Mouse (Mus musculus): ENCODE measurements at regions not wholly inside any gene's neighbourhood (a gene's known extent, or its start where the extent isn't known, plus 50 kb on each side); places are given as distances from the start of the nearest gene placed in this dataset.
"Not testable (repeated sequence)": the region's sequence is repeated elsewhere in the genome, so short reads cannot be mapped to it uniquely, and the experiment has no call there.

DNA sequence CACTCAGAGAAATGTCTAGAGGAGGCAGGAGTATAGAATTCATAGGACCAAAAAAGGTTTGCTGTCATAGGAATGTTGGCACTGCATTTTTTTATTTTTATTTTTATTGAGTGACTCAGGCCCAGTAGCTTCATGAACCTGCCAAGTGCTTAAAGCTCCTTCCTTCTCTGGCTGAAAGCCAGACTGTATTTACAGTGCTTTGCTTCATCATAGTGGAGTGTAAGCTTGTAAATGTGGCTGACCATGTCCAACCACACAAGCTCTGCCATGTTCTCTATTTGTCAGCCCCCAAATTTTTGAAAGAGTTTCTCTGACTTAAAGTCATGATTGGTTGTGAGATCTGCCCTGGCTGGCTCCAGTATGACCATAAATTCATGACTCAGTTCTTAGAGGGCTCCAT, 221.0 kb downstream of the Kif20b start:
- ATAC-seq = no peak
- DNase-seq (ENCODE audit: low spot score) = no peak
- H3K4me2 ChIP-seq (ENCODE audit: low read length) = no peak overlapping the region
- H3K9ac ChIP-seq (ENCODE audit: low read length) = no peak overlapping the region
- no peaks in the 10 kb centered on the region for H3K27me3 ChIP-seq (replicated peaks; ENCODE audit: control insufficient read depth, insufficient read depth, low read length)
- no peaks in the 10 kb centered on the region for H3K4me1 ChIP-seq (ENCODE audit: control insufficient read depth, insufficient read depth, low read length)
- no peaks in the 10 kb centered on the region for H3K9me3 ChIP-seq (replicated peaks; ENCODE audit: control insufficient read depth, low read length)
- H3K4me3 ChIP-seq (ENCODE audit: low read depth, low read length) = no peak overlapping the region
- H3K27ac ChIP-seq (ENCODE audit: low read depth, low read length) = no peak overlapping the region
- H3K36me3 ChIP-seq (ENCODE audit: control insufficient read depth, insufficient read depth, low read length) = no peaks in the 10 kb centered on the region

DNA sequence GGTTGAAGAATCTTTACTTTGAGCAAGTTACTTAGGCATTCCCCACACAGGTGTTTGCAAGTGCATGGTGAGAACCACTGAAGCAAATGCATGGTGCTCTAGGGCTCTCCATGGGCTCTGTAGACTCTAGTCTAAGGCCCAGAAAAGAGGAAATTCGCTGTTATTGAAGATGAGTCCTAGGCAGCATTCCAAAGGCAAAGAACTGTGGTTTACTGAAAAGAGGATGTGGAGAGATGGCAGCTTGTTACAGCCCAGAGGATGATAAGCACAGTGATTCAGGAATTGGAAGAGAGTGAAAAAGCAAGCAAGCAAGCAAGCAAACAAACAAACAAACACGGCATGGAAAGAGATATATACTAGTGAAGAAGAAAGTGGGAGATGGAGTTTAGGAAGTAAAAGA, 221.6 kb downstream of the Kif20b start:
- Histone ChIP-seq H3K36me3 (ENCODE audit: control insufficient read depth, insufficient read depth, low read length) (no peaks in the 10 kb centered on the region), H3K27ac (ENCODE audit: low read depth, low read length) (no peak overlapping the region), H3K4me3 (ENCODE audit: low read depth, low read length) (no peak overlapping the region), H3K27me3 (replicated peaks; ENCODE audit: control insufficient read depth, insufficient read depth, low read length) (no peaks in the 10 kb centered on the region), H3K9ac (ENCODE audit: low read length) (no peak overlapping the region), H3K4me1 (ENCODE audit: control insufficient read depth, insufficient read depth, low read length) (no peaks in the 10 kb centered on the region), H3K4me2 (ENCODE audit: low read length) (no peak overlapping the region), H3K9me3 (replicated peaks; ENCODE audit: control insufficient read depth, low read length) (no peaks in the 10 kb centered on the region)
- ATAC-seq = no peak
- 84% methylated on average over 2 of the region's 2 CpGs for WGBS
- DNase-seq (ENCODE audit: low spot score) = no peak

DNA sequence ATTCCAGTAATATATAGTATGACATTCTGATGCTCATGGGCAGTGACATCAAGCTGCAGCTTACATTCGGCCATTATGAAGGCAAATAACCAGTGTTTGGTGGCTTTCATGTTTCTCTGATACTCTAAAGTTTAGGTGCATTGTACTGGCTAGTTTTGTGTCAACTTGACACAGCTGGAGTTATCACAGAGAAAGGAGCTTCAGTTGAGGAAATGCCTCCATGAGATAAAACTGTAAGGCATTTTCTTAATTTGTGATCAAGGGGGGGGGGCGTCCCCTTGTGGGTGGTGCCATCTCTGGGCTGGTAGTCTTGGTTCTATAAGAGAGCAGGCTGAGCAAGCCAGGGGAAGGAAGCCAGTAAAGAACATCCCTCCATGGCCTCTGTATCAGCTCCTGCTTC, 227.3 kb downstream of the Kif20b start:
- H3K36me3 ChIP-seq (ENCODE audit: control insufficient read depth, insufficient read depth, low read length); H3K27me3 ChIP-seq (replicated peaks; ENCODE audit: control insufficient read depth, insufficient read depth, low read length); H3K4me3 ChIP-seq (ENCODE audit: low read depth, low read length); DNase-seq (ENCODE audit: low spot score); H3K9ac ChIP-seq (ENCODE audit: low read length); H3K4me1 ChIP-seq (ENCODE audit: control insufficient read depth, insufficient read depth, low read length); H3K4me2 ChIP-seq (ENCODE audit: low read length); H3K9me3 ChIP-seq (replicated peaks; ENCODE audit: control insufficient read depth, low read length); ATAC-seq; H3K27ac ChIP-seq (ENCODE audit: low read depth, low read length): not testable (repeated sequence)
- 77% methylated on average over 2 of the region's 2 CpGs for WGBS

DNA sequence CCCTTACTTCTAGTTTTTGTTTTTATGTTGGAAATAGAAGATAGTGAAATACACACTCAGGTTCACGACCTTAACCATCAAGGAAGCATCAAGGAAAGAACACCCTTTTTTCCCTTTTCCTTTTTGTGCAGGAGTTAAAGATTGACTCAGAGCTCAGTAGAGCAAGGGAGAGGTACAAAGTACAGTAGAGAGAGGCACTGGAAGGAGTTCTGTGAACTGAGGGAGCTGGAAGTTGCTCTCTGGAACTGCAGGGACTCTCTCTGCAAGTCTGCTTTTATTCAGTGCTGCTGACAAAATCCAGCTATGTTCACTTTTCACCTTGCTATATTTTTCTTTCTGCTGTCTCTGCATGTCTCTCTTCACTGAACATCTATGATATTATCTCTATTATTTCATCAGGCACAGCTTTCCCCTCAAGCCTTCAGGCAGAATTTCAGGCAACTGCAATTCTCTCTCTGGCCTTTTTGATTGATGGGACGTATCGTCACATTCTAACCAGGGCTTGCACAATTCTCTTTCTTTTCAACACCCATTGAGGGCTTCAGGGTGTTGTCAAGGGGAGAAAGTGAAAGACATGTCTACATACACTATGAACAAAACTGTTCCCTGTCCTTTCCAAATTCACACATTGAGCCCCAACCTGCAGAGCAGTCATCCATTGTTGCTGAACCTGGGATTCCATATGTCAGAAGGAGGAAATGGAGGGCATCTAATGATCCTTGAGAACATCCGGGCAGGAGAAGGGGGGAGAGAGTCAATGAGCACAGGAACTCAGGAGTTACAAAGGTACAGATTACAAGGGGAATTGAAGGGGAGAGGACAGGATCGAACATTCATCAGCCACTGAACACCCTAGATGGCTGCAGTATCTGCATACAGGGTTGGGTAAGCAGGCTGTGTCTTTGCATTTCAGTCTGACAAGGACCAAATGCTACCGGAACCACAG, 228.9 kb downstream of the Kif20b start:
- ATAC-seq (no peak), DNase-seq (ENCODE audit: low spot score) (no peak)
- Histone ChIP-seq H3K4me1 (ENCODE audit: control insufficient read depth, insufficient read depth, low read length) (no peaks in the 10 kb centered on the region), H3K9me3 (replicated peaks; ENCODE audit: control insufficient read depth, low read length) (no peaks in the 10 kb centered on the region), H3K27me3 (replicated peaks; ENCODE audit: control insufficient read depth, insufficient read depth, low read length) (no peaks in the 10 kb centered on the region), H3K36me3 (ENCODE audit: control insufficient read depth, insufficient read depth, low read length) (no peaks in the 10 kb centered on the region), H3K4me2 (ENCODE audit: low read length) (no peak overlapping the region), H3K27ac (ENCODE audit: low read depth, low read length) (no peak overlapping the region), H3K4me3 (ENCODE audit: low read depth, low read length) (no peak overlapping the region), H3K9ac (ENCODE audit: low read length) (no peak overlapping the region)
- 81% methylated on average over 6 of the region's 6 CpGs for WGBS

DNA sequence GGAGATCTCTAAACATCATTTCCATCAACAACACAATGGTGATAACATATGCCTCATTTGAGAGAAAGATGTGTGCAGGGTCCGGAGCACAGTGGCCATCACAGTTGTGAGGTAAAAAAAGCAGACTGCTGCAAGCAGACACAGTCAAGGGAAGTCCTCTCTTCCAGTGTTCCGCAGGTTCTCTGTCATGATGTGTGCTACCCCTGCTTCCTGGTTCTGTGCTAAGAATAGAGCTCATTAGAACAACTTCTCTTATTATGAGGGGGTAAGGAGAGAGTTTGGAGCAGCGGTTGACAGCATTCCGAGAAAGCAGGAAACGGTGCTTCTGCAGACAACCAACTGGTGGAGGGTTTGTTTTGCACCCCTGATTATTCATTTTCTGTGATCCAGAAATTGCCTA, 229.7 kb downstream of the Kif20b start:
- H3K4me2 ChIP-seq (ENCODE audit: low read length) = no peak overlapping the region
- 59% methylated on average over 5 of the region's 5 CpGs for WGBS
- H3K4me3 ChIP-seq (ENCODE audit: low read depth, low read length) = no peak overlapping the region
- no peak for ATAC-seq
- no peaks in the 10 kb centered on the region for H3K9me3 ChIP-seq (replicated peaks; ENCODE audit: control insufficient read depth, low read length)
- no peaks in the 10 kb centered on the region for H3K4me1 ChIP-seq (ENCODE audit: control insufficient read depth, insufficient read depth, low read length)
- no peak for DNase-seq (ENCODE audit: low spot score)
- no peaks in the 10 kb centered on the region for H3K27me3 ChIP-seq (replicated peaks; ENCODE audit: control insufficient read depth, insufficient read depth, low read length)
- H3K27ac ChIP-seq (ENCODE audit: low read depth, low read length) = no peak overlapping the region
- no peaks in the 10 kb centered on the region for H3K36me3 ChIP-seq (ENCODE audit: control insufficient read depth, insufficient read depth, low read length)
- H3K9ac ChIP-seq (ENCODE audit: low read length) = no peak overlapping the region

DNA sequence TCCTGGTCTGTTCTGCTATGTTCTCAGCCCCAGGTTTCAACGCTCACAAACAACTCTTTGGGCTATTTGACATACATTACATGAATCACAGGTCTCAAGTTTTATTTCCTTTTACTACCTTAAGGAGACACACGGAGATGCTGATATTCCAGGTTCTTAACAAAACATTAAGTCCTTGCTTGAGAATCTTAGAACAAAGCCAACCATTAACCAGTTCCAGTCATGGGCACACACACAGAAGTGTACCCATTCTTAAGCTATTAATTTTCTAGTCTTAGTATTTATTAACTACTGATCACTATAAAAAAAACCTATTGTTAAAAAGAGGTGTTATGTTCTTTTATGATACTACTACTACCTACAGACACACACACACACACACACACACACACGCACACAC, 235.7 kb downstream of the Kif20b start:
- no peak for ATAC-seq
- no peaks in the 10 kb centered on the region for H3K36me3 ChIP-seq (ENCODE audit: control insufficient read depth, insufficient read depth, low read length)
- no peaks in the 10 kb centered on the region for H3K9me3 ChIP-seq (replicated peaks; ENCODE audit: control insufficient read depth, low read length)
- H3K9ac ChIP-seq (ENCODE audit: low read length) = no peak overlapping the region
- H3K4me2 ChIP-seq (ENCODE audit: low read length) = no peak overlapping the region
- no peak overlapping the region for H3K27ac ChIP-seq (ENCODE audit: low read depth, low read length)
- 98% methylated on average over 3 of the region's 3 CpGs for WGBS
- H3K4me3 ChIP-seq (ENCODE audit: low read depth, low read length) = no peak overlapping the region
- no peak for DNase-seq (ENCODE audit: low spot score)
- no peaks in the 10 kb centered on the region for H3K27me3 ChIP-seq (replicated peaks; ENCODE audit: control insufficient read depth, insufficient read depth, low read length)
- no peaks in the 10 kb centered on the region for H3K4me1 ChIP-seq (ENCODE audit: control insufficient read depth, insufficient read depth, low read length)

DNA sequence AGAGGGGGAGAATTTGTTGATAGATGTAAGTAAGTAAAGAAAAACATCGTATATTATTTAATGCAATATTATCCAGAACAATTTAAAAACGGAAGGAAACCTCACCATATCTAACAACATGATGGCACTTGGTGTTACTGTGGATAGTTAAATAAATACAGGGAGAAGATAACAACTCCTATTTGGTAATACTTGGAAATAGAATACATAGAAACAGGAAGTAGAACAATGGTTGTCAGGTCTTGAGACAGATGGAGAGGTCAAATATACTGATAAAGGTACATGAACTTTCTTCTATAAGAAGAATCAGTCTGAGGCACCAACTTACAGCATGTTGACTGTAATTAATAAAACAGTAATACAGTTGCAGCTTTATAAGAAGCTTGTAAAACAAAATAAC, 242.6 kb downstream of the Kif20b start:
- H3K36me3 ChIP-seq (ENCODE audit: control insufficient read depth, insufficient read depth, low read length) = no peaks in the 10 kb centered on the region
- no peak for ATAC-seq
- H3K9ac ChIP-seq (ENCODE audit: low read length) = no peak overlapping the region
- no peaks in the 10 kb centered on the region for H3K27me3 ChIP-seq (replicated peaks; ENCODE audit: control insufficient read depth, insufficient read depth, low read length)
- H3K9me3 ChIP-seq (replicated peaks; ENCODE audit: control insufficient read depth, low read length) = no peaks in the 10 kb centered on the region
- 89% methylated on average over 2 of the region's 2 CpGs for WGBS
- no peaks in the 10 kb centered on the region for H3K4me1 ChIP-seq (ENCODE audit: control insufficient read depth, insufficient read depth, low read length)
- no peak overlapping the region for H3K4me2 ChIP-seq (ENCODE audit: low read length)
- no peak for DNase-seq (ENCODE audit: low spot score)
- no peak overlapping the region for H3K4me3 ChIP-seq (ENCODE audit: low read depth, low read length)
- H3K27ac ChIP-seq (ENCODE audit: low read depth, low read length) = no peak overlapping the region

DNA sequence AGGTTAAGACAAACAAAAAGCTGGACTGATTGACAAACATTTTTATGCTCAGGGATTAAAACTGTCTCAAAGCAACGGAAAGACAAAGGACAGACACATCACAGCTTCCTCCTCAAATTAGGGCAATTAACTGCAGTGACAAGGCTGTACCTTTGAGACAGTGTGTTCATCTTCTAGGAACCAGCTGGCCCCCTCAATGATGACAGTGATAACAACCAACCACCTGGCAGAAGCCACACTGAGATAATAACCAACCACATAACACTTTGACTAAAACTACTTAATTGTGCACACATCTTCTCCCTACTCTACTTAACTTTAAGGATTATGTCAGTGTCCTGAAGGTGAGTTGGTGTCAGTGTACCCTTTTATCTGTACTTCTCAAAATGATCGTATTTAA, 248.4 kb downstream of the Kif20b start:
- no peaks in the 10 kb centered on the region for H3K9me3 ChIP-seq (replicated peaks; ENCODE audit: control insufficient read depth, low read length)
- WGBS = 64% methylated on average over 2 of the region's 2 CpGs
- no peak for ATAC-seq

DNA sequence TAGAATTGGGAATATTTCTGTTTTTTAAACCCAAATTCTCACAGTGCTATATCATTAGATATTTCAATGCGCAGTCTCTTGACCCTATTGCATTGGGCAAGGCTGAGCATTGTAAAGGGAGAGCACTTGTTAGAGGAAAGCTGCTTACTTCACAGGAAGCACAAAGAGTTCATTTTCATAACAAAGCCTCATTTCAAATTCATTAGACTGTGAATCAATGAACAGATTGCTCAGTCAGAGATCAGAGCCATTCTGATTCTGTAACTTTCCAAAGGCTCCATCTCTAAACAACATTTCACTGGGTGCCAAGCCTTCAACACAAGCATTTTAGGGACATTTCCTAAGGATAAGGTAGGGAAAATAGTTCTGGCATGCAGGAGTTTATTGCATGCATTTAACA, 257.9 kb downstream of the Kif20b start:
- ATAC-seq (peak; percentile 26; the same call in 1 of the 2 replicates), DNase-seq (ENCODE audit: low spot score) (peak; percentile 27)
- Histone ChIP-seq H3K36me3 (ENCODE audit: control insufficient read depth, insufficient read depth, low read length) (no peaks in the 10 kb centered on the region), H3K4me3 (ENCODE audit: low read depth, low read length) (no peak overlapping the region), H3K9me3 (replicated peaks; ENCODE audit: control insufficient read depth, low read length) (no peaks in the 10 kb centered on the region), H3K27me3 (replicated peaks; ENCODE audit: control insufficient read depth, insufficient read depth, low read length) (no peaks in the 10 kb centered on the region), H3K27ac (ENCODE audit: low read depth, low read length) (no peak overlapping the region), H3K4me2 (ENCODE audit: low read length) (no peak overlapping the region), H3K4me1 (ENCODE audit: control insufficient read depth, insufficient read depth, low read length) (no peaks in the 10 kb centered on the region), H3K9ac (ENCODE audit: low read length) (no peak overlapping the region)
- WGBS = 39% methylated on average over 1 of the region's 1 CpGs

More for the DNA sequence above, 248.4 kb downstream of the Kif20b start:
- no peak for DNase-seq (ENCODE audit: low spot score)
- no peaks in the 10 kb centered on the region for H3K4me1 ChIP-seq (ENCODE audit: control insufficient read depth, insufficient read depth, low read length)
- no peak overlapping the region for H3K27ac ChIP-seq (ENCODE audit: low read depth, low read length)
- H3K27me3 ChIP-seq (replicated peaks; ENCODE audit: control insufficient read depth, insufficient read depth, low read length) = no peaks in the 10 kb centered on the region
- no peaks in the 10 kb centered on the region for H3K36me3 ChIP-seq (ENCODE audit: control insufficient read depth, insufficient read depth, low read length)
- H3K4me3 ChIP-seq (ENCODE audit: low read depth, low read length) = no peak overlapping the region
- H3K4me2 ChIP-seq (ENCODE audit: low read length) = no peak overlapping the region
- H3K9ac ChIP-seq (ENCODE audit: low read length) = no peak overlapping the region
